Mouse (Mus musculus) brain, adult 2 months (tissue): ENCODE data around the gene Ccdc30.
A peak's percentile ranks its signal among the peaks of the same experiment; 100 is the strongest.

Experiments used
- DNase-seq: peaks from one replicate; pipeline ENCODE4 v3.0.0; 2011; ENCODE audit warnings: low read depth, low spot score

Gene Ccdc30

GRCm38 (mm10) chr4:119415072-119415753 is at the start of gene Ccdc30:
Gene Ccdc30, minus strand, starts transcription at chr4:119415521.
- DNase-seq, result peak; percentile 98

DNA sequence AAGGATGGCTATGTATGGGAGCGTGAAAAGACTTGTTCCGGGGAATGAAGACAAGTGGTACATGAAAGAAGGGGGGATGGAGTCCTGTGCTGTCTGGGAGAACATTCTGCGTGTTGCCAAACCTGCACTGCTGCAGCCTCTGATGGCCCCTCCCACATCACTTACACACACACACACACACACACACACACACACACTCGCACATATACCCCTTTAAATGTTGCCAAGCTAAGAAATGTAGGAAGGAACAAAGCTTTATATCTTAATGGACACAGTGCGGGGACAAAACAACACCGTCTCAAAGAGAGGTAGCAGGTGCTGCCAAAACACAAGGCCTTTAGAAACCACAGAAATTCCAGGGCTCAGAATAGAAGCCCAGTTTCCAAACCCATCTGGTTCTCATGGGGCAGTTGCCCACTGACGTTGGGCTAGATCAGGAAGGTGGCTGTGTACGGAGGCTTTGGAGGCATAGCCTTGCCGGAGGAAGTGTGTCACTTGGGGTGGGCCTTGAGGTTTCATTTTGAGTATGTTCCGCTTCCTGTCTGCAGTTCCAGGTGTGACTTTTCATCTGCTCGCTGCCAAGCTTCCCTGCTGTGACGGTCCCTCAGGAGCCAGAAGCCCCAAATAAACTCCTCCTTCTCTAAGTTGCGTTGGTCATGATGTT is 48.6 kb upstream of the Ccdc30 start:
- peak; percentile 26 for DNase-seq

DNA sequence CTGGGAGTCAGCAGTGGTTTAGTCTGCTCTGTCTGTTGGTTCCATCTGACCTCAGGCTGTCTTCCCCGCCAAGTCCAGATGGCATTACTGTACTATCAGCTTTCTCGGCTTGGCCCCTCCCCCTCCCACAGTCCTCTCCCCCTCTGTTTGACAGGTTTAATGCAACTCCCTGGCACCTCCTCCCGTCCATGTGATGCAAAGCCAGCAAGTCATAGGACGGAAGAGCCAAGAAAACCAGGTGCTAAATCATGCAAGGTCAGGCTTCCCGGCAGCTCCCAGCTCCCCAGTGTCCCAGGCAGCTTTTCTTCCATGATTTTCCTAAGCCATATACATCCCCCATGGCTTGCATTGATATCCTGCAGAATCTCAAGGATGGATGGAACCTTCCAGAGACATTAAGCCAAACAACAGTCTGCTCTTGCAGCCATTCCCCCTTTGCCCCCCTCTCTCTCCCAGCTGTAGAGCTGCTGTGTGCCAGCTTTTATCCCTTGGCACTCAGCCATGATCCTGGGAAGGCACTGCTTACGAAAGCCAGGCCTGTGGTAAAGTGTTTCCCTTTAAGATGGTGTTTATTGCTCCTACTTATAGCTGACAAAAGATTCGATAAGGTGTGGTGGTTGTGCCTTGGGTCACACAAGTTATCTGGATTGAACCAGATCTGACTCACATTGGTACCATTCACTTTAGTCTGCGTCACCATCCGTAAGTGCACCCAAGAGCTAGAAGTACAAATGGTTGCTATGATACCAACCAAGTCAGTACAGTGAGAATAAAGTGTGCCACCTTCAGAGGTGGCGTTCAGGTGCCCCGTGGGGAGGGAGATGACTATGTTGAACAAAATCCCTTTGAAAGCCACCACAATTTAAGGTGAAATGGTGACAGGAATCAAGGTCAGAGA is 47.8 kb upstream of the Ccdc30 start:
- DNase-seq, result peak; percentile 94

- no peak for DNase-seq
These were observed 47.1 kb upstream of the Ccdc30 start for GRCm38 (mm10) chr4:119462457-119462856.

DNA sequence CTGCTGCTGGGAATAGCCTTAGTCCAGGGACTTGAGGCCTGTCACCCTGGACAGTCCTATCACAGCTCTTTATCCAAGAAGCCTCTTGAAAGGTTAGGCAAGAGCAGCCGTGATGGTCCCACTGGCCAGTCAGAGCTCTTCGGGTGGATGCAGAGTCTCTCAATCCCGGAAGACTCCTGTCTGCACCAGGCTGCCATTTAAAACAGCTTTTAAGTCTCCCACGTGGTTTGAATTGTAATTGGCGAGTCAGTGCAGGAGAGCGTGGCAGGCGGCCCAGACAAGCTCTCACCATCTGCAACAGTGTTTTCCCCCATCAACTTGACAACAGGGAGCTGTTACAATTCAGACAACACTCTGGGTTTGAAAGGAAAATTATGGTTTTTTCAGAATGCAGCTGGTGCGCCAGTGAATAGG is 45.4 kb upstream of the Ccdc30 start:
- peak; percentile 97 for DNase-seq

- DNase-seq, result peak; percentile 69
These were observed 45.0 kb upstream of the Ccdc30 start for GRCm38 (mm10) chr4:119460296-119460695.

GRCm38 (mm10) chr4:119453533-119453932 is 38.2 kb upstream of the Ccdc30 start:
- peak; percentile 28 for DNase-seq

DNA sequence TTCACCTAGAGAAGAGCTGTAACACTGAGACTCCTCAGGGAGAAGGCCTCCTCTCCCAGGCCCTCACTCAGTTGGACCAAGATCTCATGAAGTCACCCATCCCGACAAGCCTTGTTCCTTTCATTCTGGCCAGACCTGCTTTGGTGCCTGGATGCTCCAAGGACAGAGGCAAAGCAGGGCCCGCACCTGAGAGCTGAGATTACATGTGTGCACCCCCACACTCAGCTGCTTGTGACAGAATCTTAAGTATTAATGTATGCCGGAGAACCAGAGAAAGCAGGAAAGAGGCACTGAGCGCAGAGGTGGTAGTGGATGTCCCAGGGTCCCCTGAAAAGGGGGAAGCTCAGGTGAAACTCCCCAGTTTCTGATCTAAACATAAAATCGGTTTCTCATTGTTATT is 37.8 kb upstream of the Ccdc30 start:
- DNase-seq, result no peak

DNA sequence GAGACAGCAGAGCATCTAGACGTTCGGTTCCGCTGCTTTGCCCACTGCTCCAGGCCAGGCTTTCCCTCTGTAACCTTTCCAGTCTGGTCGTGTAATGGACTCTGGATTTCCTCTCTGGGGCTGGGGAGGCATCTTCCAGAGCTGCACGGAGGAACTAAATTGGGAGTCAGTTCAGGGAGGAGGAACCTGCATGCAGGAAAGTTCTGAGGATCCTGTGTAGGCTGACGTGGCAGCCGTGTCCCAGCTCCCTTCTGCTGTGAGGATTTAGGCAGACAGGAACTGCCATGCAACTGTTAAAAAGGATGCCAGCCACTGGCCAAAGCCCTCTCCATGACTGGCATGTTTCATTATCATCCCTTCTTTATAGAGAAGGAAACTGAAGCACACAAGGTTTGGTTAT is 35.1 kb upstream of the Ccdc30 start:
- DNase-seq, result peak; percentile 49

DNA sequence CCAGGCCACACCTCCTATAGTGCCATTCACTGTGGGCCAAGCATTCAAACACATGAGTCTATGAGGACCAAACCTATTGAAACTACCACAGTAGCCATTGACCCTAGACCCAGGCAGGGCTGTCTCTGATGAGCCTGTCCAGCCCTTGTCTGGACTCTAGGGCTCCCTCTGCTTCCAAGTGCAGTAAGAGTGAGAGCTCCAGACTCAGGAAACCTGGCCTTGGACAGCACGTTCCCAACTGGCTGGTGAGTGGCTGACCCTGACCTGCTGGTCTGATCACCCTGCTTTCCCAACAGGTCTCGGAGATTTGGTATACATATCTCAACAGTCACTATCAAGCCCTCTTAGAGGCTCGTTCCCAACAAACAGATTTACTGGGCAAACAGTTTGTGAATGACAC is 32.5 kb upstream of the Ccdc30 start:
- DNase-seq, result no peak

DNA sequence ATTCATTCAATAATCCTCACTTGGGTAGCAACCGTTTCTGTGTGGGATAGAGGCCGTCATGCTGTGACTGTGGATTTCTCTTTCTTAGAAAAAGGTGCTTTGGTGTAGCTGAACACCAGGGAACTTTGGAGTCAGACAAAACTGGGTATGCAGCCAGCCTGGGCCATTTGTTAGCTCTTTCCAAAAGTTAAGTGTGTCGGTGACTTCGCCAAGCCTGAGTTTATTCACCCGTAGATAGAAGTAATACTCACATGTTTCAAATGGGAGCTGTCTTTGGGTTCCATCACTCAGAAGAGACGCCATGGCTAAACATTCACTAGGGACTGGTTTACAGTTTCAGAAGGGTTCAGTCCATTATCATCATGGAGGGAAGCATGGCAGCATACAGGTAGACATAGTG is 31.9 kb upstream of the Ccdc30 start:
- DNase-seq, result no peak

DNA sequence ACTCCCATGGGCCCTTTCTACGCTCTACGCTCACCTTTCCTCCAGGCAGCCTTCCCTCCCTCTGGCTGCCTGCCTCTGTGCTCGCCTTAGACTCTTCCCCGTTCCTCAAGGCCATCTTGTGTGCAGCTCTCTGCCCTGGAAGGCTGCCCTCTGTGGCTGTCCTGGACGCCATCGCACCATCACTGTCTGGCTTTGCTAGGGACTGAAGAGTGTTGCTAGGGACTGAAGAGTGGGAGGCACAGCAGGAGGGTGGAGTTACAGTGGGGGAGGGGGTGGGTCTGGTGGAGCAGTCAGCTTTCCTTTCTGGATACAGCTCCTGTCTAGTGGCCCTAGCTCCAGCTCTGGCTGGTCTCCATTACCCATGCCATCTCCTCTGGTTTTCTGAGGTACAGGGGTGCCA is 27.2 kb upstream of the Ccdc30 start:
- no peak for DNase-seq

DNA sequence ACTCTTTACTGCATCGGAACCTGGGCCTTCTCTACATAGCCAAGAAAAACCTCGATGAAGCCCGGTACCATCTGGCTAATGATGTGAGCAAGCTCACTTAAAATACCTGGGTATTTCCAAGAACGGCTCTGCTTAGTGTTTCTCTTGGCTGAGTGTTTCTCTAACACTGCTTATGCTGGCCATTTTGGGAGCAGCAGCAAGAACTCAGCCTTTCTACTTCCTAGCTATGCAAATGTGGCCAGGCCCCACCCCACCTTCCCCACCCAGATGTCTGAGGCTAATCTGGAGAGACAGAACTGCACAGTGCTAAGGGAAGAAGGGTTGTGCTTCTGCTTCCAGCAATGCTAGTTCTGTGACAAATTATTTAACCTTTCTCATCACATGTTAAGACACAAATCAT is 26.5 kb upstream of the Ccdc30 start:
- peak; percentile 32 for DNase-seq

- no peak for DNase-seq
These were observed 22.6 kb upstream of the Ccdc30 start for GRCm38 (mm10) chr4:119437936-119438335.

- peak; percentile 87 for DNase-seq
These were observed 15.4 kb upstream of the Ccdc30 start for GRCm38 (mm10) chr4:119430678-119431077.

DNA sequence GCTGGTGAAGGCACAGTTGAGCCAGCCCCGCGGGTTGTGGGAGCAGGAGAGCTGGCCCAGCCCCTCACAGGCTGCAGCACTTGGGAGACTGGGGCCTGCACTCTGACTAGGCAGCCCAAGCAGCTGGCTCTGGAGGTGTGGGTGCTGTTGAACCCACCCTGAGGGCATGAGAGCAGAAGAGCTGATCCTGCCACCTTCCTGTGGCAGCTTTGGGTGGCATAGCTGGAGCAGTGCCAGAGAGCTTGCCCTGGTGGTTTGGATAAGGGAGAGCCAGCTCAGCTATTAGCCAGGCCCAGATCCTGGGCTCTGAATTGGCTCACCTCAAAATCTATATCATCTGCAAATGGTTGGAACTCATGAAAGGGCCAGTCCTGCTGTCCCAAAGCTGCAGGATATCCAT is 12.4 kb upstream of the Ccdc30 start:
- DNase-seq, result no peak

GRCm38 (mm10) chr4:119425601-119426000 is 10.3 kb upstream of the Ccdc30 start:
- DNase-seq, result no peak

GRCm38 (mm10) chr4:119425077-119425476 is 9.8 kb upstream of the Ccdc30 start:
- no peak for DNase-seq

GRCm38 (mm10) chr4:119422294-119422964 is 7.1 kb upstream of the Ccdc30 start, which contains the start of the genes Ppcs and Zmynd12:
Gene Ppcs, minus strand, starts transcription at chr4:119422420.
Gene Zmynd12, plus strand, starts transcription at chr4:119422814.
- peak; percentile 95 for DNase-seq

DNA sequence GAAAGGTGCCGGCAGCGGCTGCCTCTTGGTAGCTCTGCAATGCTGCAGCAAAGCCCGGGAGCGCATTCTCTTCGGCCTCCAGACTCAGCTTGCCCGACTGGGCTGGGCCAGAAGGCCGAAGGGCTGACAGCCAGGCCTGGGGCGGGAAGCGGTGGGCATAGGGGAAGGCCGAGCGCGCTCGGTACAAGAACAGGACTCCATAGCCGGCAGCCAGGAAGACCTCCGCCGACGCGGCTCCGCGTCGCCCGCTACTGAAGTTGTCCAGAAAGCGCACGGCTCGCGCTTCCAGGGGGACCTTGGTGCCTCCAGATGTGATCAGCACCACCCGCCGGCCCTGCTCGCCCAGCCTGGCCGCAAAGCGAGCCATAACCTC is 6.6 kb upstream of the Ccdc30 start:
- peak; percentile 49 for DNase-seq

- DNase-seq, result no peak
These were observed 5.9 kb upstream of the Ccdc30 start for GRCm38 (mm10) chr4:119421191-119421590.

GRCm38 (mm10) chr4:119417894-119418293 is 2.6 kb upstream of the Ccdc30 start:
- DNase-seq, result no peak
